Mouse (Mus musculus) lung, embryonic 14.5 days (tissue): ENCODE results near the gene 2410137M14Rik. TPM values are rescaled to one million over a fixed set of nuclear protein-coding genes. Genes with fewer than 3 reads are reported as not detected.

ENCODE experiments used
- ATAC-seq: fragments of 200-750 bp; cut with Nextera tagmentation; 2 replicates; pipeline ENCODE4 v1.8.0; 2017; ENCODE audit warnings: mild to moderate bottlenecking, moderate TSS enrichment, moderate library complexity; ENCODE audit not compliant: insufficient read depth
- DNase-seq: peaks from one replicate; pipeline ENCODE4 v3.0.0-alpha.2; 2015
- H3K27ac ChIP-seq: fragments of 300-500 bp; sonication (generic); 2 replicates; pipeline ENCODE4 v1.5.1; 2014; ENCODE audit warnings: low read depth, mild to moderate bottlenecking, moderate library complexity
- H3K27me3 ChIP-seq: fragments of 300-500 bp; sonication (generic); 2 replicates; pipeline ENCODE4 v1.6.1; 2014; ENCODE audit warnings: low read length, control low read depth; ENCODE audit not compliant: insufficient read depth
- H3K36me3 ChIP-seq: fragments of 300-500 bp; sonication (generic); 2 replicates; pipeline ENCODE4 v1.6.1; 2014; ENCODE audit warnings: control low read depth; ENCODE audit not compliant: insufficient read depth
- H3K4me1 ChIP-seq: fragments of 300-500 bp; sonication (generic); 2 replicates; pipeline ENCODE4 v1.6.1; 2014; ENCODE audit warnings: antibody characterized with exemption, control low read depth; ENCODE audit not compliant: insufficient read depth
- H3K4me2 ChIP-seq: fragments of 300-500 bp; sonication (generic); 2 replicates; pipeline ENCODE4 v1.6.1; 2014; ENCODE audit warnings: mild to moderate bottlenecking
- H3K4me3 ChIP-seq: fragments of 300-500 bp; sonication (generic); 2 replicates; pipeline ENCODE4 v1.5.1; 2014; ENCODE audit warnings: low read depth, low read length
- H3K9ac ChIP-seq: fragments of 300-500 bp; sonication (generic); 2 replicates; pipeline ENCODE4 v1.6.1; 2014
- H3K9me3 ChIP-seq: fragments of 300-500 bp; sonication (generic); 2 replicates; pipeline ENCODE4 v1.6.1; 2016; ENCODE audit warnings: low read depth, low read length, control low read depth
- CTCF ChIP-seq: IDR thresholded peaks from 2 replicates; pipeline ENCODE4 v1.5.1; 2016; ENCODE audit warnings: antibody characterized with exemption, low read depth
- WGBS: fragments of 180-500 bp; shearing (Covaris S2); extraction: QIAGEN DNeasy Blood & Tissue Kit; methylation state at CpG from one replicate; pipeline ENCODE4 v1.1.7; 2014; 5-methylcytosine and 5-hydroxymethylcytosine counted together
- polyA plus RNA-seq: library from polyadenylated mRNA; unstranded; fragments of >200 nt; fragmentation: Nextera tagmentation; extraction: Ambion mirVana; gene quantifications from 2 replicates; pipeline ENCODE4 v1.2.1, GENCODE M21; 2014

The 2410137M14Rik gene
- polyA plus RNA-seq, 1 experiment from 2014 or later = not detected

- no peak overlapping the region for H3K4me3 ChIP-seq
- H3K9me3 ChIP-seq = no peaks in the 10 kb centered on the region
- ATAC-seq = no peak
- H3K27me3 ChIP-seq = 0 out of 2 replicates have a peak, but pooled peaks cover 4% of the 10 kb centered on the region
- no peak overlapping the region for H3K27ac ChIP-seq
- 0 out of 2 replicates have a peak, but pooled peaks cover 8% of the 10 kb centered on the region for H3K4me1 ChIP-seq
- TF ChIP-seq CTCF = no peak
- WGBS = 7% methylated on average over 4 of the region's 4 CpGs
- H3K4me2 ChIP-seq = peak overlapping the region; percentile 50
- no peak for DNase-seq
- H3K9ac ChIP-seq = no peak overlapping the region
- no peaks in the 10 kb centered on the region for H3K36me3 ChIP-seq
These were observed 808 bp upstream of the 2410137M14Rik start for GRCm38 (mm10) chr17:36981845-36982244.

- WGBS = 65% methylated on average over 8 of the region's 8 CpGs
- H3K4me3 ChIP-seq = no peak overlapping the region
- no peaks in the 10 kb centered on the region for H3K4me1 ChIP-seq
- no peaks in the 10 kb centered on the region for H3K36me3 ChIP-seq
- no peak overlapping the region for H3K27ac ChIP-seq
- H3K9me3 ChIP-seq = no peaks in the 10 kb centered on the region
- H3K27me3 ChIP-seq = no peaks in the 10 kb centered on the region
- DNase-seq (no peak), ATAC-seq (no peak)
- no peak overlapping the region for H3K9ac ChIP-seq
- H3K4me2 ChIP-seq = no peak overlapping the region
- no peak for TF ChIP-seq CTCF
These were observed 7.7 kb downstream of the 2410137M14Rik start for GRCm38 (mm10) chr17:36973271-36973787.

GRCm38 (mm10) chr17:36972791-36973190 lies 8.2 kb downstream of the 2410137M14Rik start:
- H3K4me2 ChIP-seq = no peak overlapping the region
- H3K4me3 ChIP-seq = no peak overlapping the region
- 81% methylated on average over 3 of the region's 3 CpGs for WGBS
- ATAC-seq = no peak
- no peak overlapping the region for H3K9ac ChIP-seq
- no peaks in the 10 kb centered on the region for H3K4me1 ChIP-seq
- no peaks in the 10 kb centered on the region for H3K9me3 ChIP-seq
- H3K36me3 ChIP-seq = no peaks in the 10 kb centered on the region
- no peaks in the 10 kb centered on the region for H3K27me3 ChIP-seq
- H3K27ac ChIP-seq = no peak overlapping the region
- no peak for DNase-seq
- no peak for TF ChIP-seq CTCF

GRCm38 (mm10) chr17:36971172-36971850 lies 9.7 kb downstream of the 2410137M14Rik start:
- no peak for ATAC-seq
- WGBS = 78% methylated on average over 6 of the region's 6 CpGs
- no peaks in the 10 kb centered on the region for H3K27me3 ChIP-seq

GRCm38 (mm10) chr17:36970316-36970890 lies 10.6 kb downstream of the 2410137M14Rik start:
- no peak overlapping the region for H3K27ac ChIP-seq
- no peak for ATAC-seq
- no peaks in the 10 kb centered on the region for H3K9me3 ChIP-seq
- H3K4me2 ChIP-seq = no peak overlapping the region
- no peak overlapping the region for H3K4me3 ChIP-seq
- TF ChIP-seq CTCF = no peak
- WGBS = 74% methylated on average over 14 of the region's 14 CpGs
- H3K9ac ChIP-seq = no peak overlapping the region
- H3K36me3 ChIP-seq = no peaks in the 10 kb centered on the region
- H3K4me1 ChIP-seq = no peaks in the 10 kb centered on the region
- H3K27me3 ChIP-seq = no peaks in the 10 kb centered on the region
- no peak for DNase-seq

More at GRCm38 (mm10) chr17:36971172-36971850, 9.7 kb downstream of the 2410137M14Rik start:
- Histone ChIP-seq H3K9ac (no peak overlapping the region), H3K9me3 (no peaks in the 10 kb centered on the region), H3K4me2 (no peak overlapping the region), H3K36me3 (no peaks in the 10 kb centered on the region), H3K4me1 (no peaks in the 10 kb centered on the region), H3K27ac (no peak overlapping the region), H3K4me3 (no peak overlapping the region)
- DNase-seq = no peak
- TF ChIP-seq CTCF = no peak

GRCm38 (mm10) chr17:36966875-36967274 lies 14.2 kb downstream of the 2410137M14Rik start:
- H3K27me3 ChIP-seq = no peaks in the 10 kb centered on the region
- H3K9me3 ChIP-seq = no peaks in the 10 kb centered on the region
- no peak for TF ChIP-seq CTCF
- no peak overlapping the region for H3K4me2 ChIP-seq
- no peak overlapping the region for H3K9ac ChIP-seq
- no peaks in the 10 kb centered on the region for H3K36me3 ChIP-seq
- H3K4me1 ChIP-seq = no peaks in the 10 kb centered on the region
- no peak overlapping the region for H3K27ac ChIP-seq
- ATAC-seq (no peak), DNase-seq (no peak)
- no peak overlapping the region for H3K4me3 ChIP-seq
- WGBS = 76% methylated on average over 1 of the region's 1 CpGs

GRCm38 (mm10) chr17:36961125-36961524 lies 19.9 kb downstream of the 2410137M14Rik start:
- no peak overlapping the region for H3K9ac ChIP-seq
- no peak for DNase-seq
- 50% methylated on average over 1 of the region's 1 CpGs for WGBS

More at GRCm38 (mm10) chr17:36961125-36961524, 19.9 kb downstream of the 2410137M14Rik start:
- H3K4me1 ChIP-seq = no peaks in the 10 kb centered on the region
- no peak for TF ChIP-seq CTCF
- ATAC-seq = no peak
- H3K4me2 ChIP-seq = no peak overlapping the region
- H3K4me3 ChIP-seq = no peak overlapping the region
- H3K27me3 ChIP-seq = no peaks in the 10 kb centered on the region
- no peak overlapping the region for H3K27ac ChIP-seq
- H3K36me3 ChIP-seq = peaks cover 5% of the 10 kb centered on the region; the same call in 1 of the 2 replicates
- no peaks in the 10 kb centered on the region for H3K9me3 ChIP-seq
